Mouse (Mus musculus) embryonic facial prominence, embryonic 14.5 days (tissue): ENCODE measurements around the gene Gm34653. TPM values are rescaled to one million over a fixed set of nuclear protein-coding genes. Genes with fewer than 3 reads are reported as not detected.
A peak's percentile ranks its signal among the peaks of the same experiment; 100 is the strongest.

Experiments
- ATAC-seq: fragments of 200-750 bp; cut with Nextera tagmentation; 2 replicates; pipeline ENCODE4 v1.8.0; 2017; ENCODE audit warnings: low read depth, moderate number of reproducible peaks, moderate TSS enrichment
- DNase-seq: peaks from one replicate; pipeline ENCODE4 v3.0.0-alpha.2; 2015; ENCODE audit warnings: low spot score
- H3K27ac ChIP-seq: fragments of 300-500 bp; sonication (generic); replicated peaks from 2 replicates; pipeline ENCODE4 v1.5.1; 2014; ENCODE audit warnings: low read depth, mild to moderate bottlenecking, low read length, moderate library complexity
- H3K27me3 ChIP-seq: fragments of 300-500 bp; sonication (generic); replicated peaks from 2 replicates; pipeline ENCODE4 v1.6.1; 2014; ENCODE audit warnings: low read length; ENCODE audit not compliant: control insufficient read depth, insufficient read depth
- H3K36me3 ChIP-seq: fragments of 300-500 bp; sonication (generic); 2 replicates; pipeline ENCODE4 v1.6.1; 2014; ENCODE audit warnings: low read length, mixed read lengths; ENCODE audit not compliant: control insufficient read depth, insufficient read depth
- H3K4me1 ChIP-seq: fragments of 300-500 bp; sonication (generic); 2 replicates; pipeline ENCODE4 v1.6.1; 2014; ENCODE audit warnings: antibody characterized with exemption, low read length; ENCODE audit not compliant: control insufficient read depth, insufficient read depth
- H3K4me2 ChIP-seq: fragments of 300-500 bp; sonication (generic); 2 replicates; pipeline ENCODE4 v1.6.1; 2014; ENCODE audit warnings: low read depth, mild to moderate bottlenecking, low read length, moderate library complexity, mixed read lengths
- H3K4me3 ChIP-seq: fragments of 300-500 bp; sonication (generic); 2 replicates; pipeline ENCODE4 v1.5.1; 2014; ENCODE audit warnings: low read depth, mild to moderate bottlenecking, low read length
- H3K9ac ChIP-seq: fragments of 300-500 bp; sonication (generic); 2 replicates; pipeline ENCODE4 v1.6.1; 2014; ENCODE audit warnings: low read depth, mild to moderate bottlenecking, low read length, moderate library complexity, mixed read lengths
- H3K9me3 ChIP-seq: fragments of 300-500 bp; sonication (generic); 2 replicates; pipeline ENCODE4 v1.6.1; 2016; ENCODE audit warnings: low read length; ENCODE audit not compliant: control insufficient read depth
- WGBS: fragments of 180-500 bp; shearing (Covaris S2); extraction: QIAGEN DNeasy Blood & Tissue Kit; methylation state at CpG from one replicate; pipeline ENCODE4 v1.1.7; 2014; 5-methylcytosine and 5-hydroxymethylcytosine counted together
- polyA plus RNA-seq: library from polyadenylated mRNA; unstranded; fragments of >200 nt; fragmentation: Nextera tagmentation; extraction: Ambion mirVana; gene quantifications from 2 replicates; pipeline ENCODE4 v1.2.1, GENCODE M21; 2014

Gene Gm34653
- polyA plus RNA-seq, 1 experiment from 2014 or later = not detected

DNA sequence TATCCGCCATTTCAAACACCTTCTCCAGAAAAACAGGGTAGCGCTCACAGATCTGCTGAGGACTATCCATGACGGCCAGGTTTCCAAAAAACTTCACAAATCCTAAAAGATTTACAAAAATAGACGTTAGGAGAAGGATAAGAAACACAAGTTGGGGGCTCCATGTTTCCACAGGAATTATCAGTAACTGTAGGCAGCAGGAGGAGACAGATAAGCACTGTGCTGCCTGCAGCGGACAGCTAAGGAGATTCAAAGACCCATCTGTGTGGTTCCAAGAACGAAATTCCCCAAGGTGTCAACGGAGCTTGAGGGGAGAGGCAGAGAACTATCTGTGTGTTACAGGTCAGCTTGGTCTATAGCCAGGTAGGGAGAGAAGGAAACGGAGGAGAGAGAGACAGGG lies 24.9 kb downstream of the Gm34653 start:
- no peaks in the 10 kb centered on the region for H3K4me1 ChIP-seq
- WGBS = 89% methylated on average over 8 of the region's 8 CpGs

DNA sequence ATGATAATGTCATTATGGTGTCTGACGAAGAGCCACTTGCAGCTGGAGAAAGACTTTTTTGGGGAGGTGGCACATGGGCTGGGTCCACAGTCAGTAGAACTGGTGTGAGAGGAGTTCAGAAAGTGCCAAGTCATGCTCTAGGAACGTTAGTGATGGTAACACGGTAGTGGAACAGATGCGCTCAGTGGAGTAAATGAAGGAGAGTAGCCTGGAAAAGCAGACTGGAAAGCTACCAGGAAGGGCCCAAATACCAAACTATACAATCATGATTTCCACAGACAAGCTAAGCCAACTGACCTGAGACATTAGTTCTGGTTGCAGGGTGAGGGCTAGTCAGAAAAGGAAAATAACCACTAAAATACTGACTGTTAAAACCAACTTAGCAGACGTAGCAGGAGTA lies 36.9 kb downstream of the Gm34653 start:
- no peak for DNase-seq
- 39% methylated on average over 5 of the region's 5 CpGs for WGBS

More for the DNA sequence above, 24.9 kb downstream of the Gm34653 start:
- DNase-seq (no peak), ATAC-seq (no peak)
- Histone ChIP-seq H3K9me3 (no peaks in the 10 kb centered on the region), H3K27me3 (no peaks in the 10 kb centered on the region), H3K4me2 (no peak overlapping the region), H3K9ac (no peak overlapping the region), H3K4me3 (no peak overlapping the region), H3K36me3 (peaks cover 92% of the 10 kb centered on the region), H3K27ac (no peak overlapping the region)

GRCm38 (mm10) chr2:34870520-34871474 lies 38.0 kb downstream of the Gm34653 start:
- H3K27ac ChIP-seq = peak overlapping the region; percentile 91
- ATAC-seq (peak; percentile 98), DNase-seq (peak; percentile 100)
- peak overlapping the region; percentile 63 for H3K4me2 ChIP-seq
- H3K27me3 ChIP-seq = peaks cover 27% of the 10 kb centered on the region
- H3K36me3 ChIP-seq = peaks cover 3% of the 10 kb centered on the region; the same call in 1 of the 2 replicates
- peak overlapping the region; percentile 90 for H3K9ac ChIP-seq
- peaks cover 13% of the 10 kb centered on the region for H3K4me1 ChIP-seq
- H3K4me3 ChIP-seq = peak overlapping the region; percentile 91
- no peaks in the 10 kb centered on the region for H3K9me3 ChIP-seq
- WGBS = under 1% methylated on average over 58 of the region's 67 CpGs

More for the DNA sequence above, 36.9 kb downstream of the Gm34653 start:
- Histone ChIP-seq H3K27me3 (peaks cover 19% of the 10 kb centered on the region), H3K9ac (peak overlapping the region; percentile 90), H3K27ac (no peak overlapping the region), H3K36me3 (peaks cover 14% of the 10 kb centered on the region), H3K4me1 (peaks cover 13% of the 10 kb centered on the region), H3K4me3 (peak overlapping the region; percentile 91), H3K9me3 (no peaks in the 10 kb centered on the region), H3K4me2 (peak overlapping the region; percentile 60)
- ATAC-seq = no peak

DNA sequence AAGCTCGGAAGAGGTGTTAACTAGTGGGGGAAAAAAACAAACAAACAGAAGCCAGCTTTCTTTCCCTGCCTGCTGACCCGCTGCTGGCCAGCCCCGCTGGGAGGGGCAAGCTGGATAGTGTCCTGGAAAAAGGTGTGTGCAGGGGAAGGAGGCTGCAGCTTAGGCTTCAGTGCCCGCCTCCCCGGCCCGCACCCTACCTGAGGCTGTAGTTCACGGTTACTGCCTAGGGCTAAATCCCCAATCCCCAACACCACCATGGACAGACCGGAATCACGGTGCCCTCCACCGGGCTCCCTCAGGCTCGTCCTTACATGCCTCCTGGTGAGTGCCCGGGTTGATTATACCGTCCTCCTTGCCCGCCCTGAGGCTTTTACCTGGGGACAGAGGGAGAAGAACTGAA lies 41.5 kb downstream of the Gm34653 start, which contains the start of gene Cutal:
Gene Cutal, plus strand, starts transcription at position 126 of the 400 bp plus-strand sequence.
- no peak within 1 kb of the TSS for H3K27ac ChIP-seq
- H3K9me3 ChIP-seq = no peaks in the 10 kb centered on the region
- peaks cover 27% of the 10 kb centered on the region for H3K27me3 ChIP-seq
- no peaks in the 10 kb centered on the region for H3K36me3 ChIP-seq
- peak within 1 kb of the TSS; percentile 26; the same call in 1 of the 2 replicates for H3K9ac ChIP-seq
- WGBS = 3% methylated on average over 12 of the region's 14 CpGs
- ATAC-seq (no peak), DNase-seq (no peak)
- peaks cover 11% of the 10 kb centered on the region for H3K4me1 ChIP-seq
- peak within 1 kb of the TSS; percentile 37 for H3K4me2 ChIP-seq
- peak within 1 kb of the TSS; percentile 18 for H3K4me3 ChIP-seq

- H3K27me3 ChIP-seq = peaks cover 27% of the 10 kb centered on the region
- no peak for ATAC-seq
- H3K9me3 ChIP-seq = no peaks in the 10 kb centered on the region
- 16% methylated on average over 8 of the region's 8 CpGs for WGBS
- H3K4me1 ChIP-seq = peaks cover 5% of the 10 kb centered on the region
- H3K9ac ChIP-seq = peak within 1 kb of the TSS; percentile 26; the same call in 1 of the 2 replicates
- peak within 1 kb of the TSS; percentile 18 for H3K4me3 ChIP-seq
- peak within 1 kb of the TSS; percentile 37 for H3K4me2 ChIP-seq
- no peak for DNase-seq
- H3K36me3 ChIP-seq = no peaks in the 10 kb centered on the region
- H3K27ac ChIP-seq = no peak within 1 kb of the TSS
Observed at GRCm38 (mm10) chr2:34874816-34875345, 42.1 kb downstream of the Gm34653 start, which contains the start of gene Psmd5. Gene Psmd5, minus strand, starts transcription at chr2:34874968.

GRCm38 (mm10) chr2:34880054-34880453 lies 47.2 kb downstream of the Gm34653 start:
- H3K4me1 ChIP-seq = no peaks in the 10 kb centered on the region
- no peak overlapping the region for H3K4me2 ChIP-seq
- WGBS = 84% methylated on average over 10 of the region's 10 CpGs
- no peak for DNase-seq
- no peak overlapping the region for H3K4me3 ChIP-seq
- H3K27me3 ChIP-seq = peaks cover 4% of the 10 kb centered on the region
- no peak for ATAC-seq
- H3K36me3 ChIP-seq = no peaks in the 10 kb centered on the region
- no peak overlapping the region for H3K9ac ChIP-seq
- H3K27ac ChIP-seq = no peak overlapping the region
- no peaks in the 10 kb centered on the region for H3K9me3 ChIP-seq

- Histone ChIP-seq H3K4me3 (no peak overlapping the region), H3K9me3 (no peaks in the 10 kb centered on the region), H3K4me1 (no peaks in the 10 kb centered on the region), H3K36me3 (no peaks in the 10 kb centered on the region), H3K9ac (no peak overlapping the region), H3K4me2 (no peak overlapping the region), H3K27me3 (no peaks in the 10 kb centered on the region), H3K27ac (no peak overlapping the region)
- ATAC-seq (no peak), DNase-seq (no peak)
- WGBS = 88% methylated on average over 2 of the region's 2 CpGs
Observed at GRCm38 (mm10) chr2:34882757-34883156, 50.0 kb downstream of the Gm34653 start.

DNA sequence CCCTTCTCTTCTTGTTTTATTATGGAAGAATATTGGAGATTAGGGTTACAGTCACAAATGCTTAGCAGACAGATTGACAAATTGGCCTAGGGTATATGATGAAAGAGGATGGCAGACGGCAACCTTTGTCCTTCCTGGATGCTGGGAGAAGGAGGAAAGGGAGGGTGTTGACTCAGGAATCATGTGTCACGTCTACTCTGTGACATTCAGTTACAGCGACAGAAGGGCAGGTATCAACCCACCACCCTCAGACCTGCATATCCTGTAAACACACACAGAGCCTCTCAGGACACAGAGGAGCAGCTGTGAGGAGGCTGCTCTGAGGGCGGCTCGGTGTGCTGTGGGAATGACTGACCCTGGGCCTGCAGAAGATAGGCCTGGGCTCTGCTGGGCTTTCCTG lies 50.4 kb downstream of the Gm34653 start:
- Histone ChIP-seq H3K4me3 (no peak overlapping the region), H3K4me1 (no peaks in the 10 kb centered on the region), H3K9ac (no peak overlapping the region), H3K27ac (no peak overlapping the region), H3K27me3 (no peaks in the 10 kb centered on the region), H3K9me3 (no peaks in the 10 kb centered on the region), H3K36me3 (no peaks in the 10 kb centered on the region), H3K4me2 (no peak overlapping the region)
- no peak for DNase-seq
- no peak for ATAC-seq
- 39% methylated on average over 5 of the region's 5 CpGs for WGBS
